Mouse (Mus musculus) heart, embryonic 14.5 days (tissue): ENCODE results near the gene Gm973. TPM values are rescaled to one million over a fixed set of nuclear protein-coding genes. Genes with fewer than 3 reads are reported as not detected.

Experiments
- ATAC-seq: fragments of 200-750 bp; cut with Nextera tagmentation; 2 replicates; pipeline ENCODE4 v1.8.0; 2017; ENCODE audit warnings: low read depth, moderate TSS enrichment; ENCODE audit not compliant: insufficient number of reproducible peaks, insufficient read depth, low FRiP score
- H3K27ac ChIP-seq, 2 experiments: fragments of 200-500 bp in 1 of 2; fragments of 300-500 bp in 1 of 2; sonication (generic) in 1 of 2; replicated peaks in 1 of 2; 2 replicates each; pipeline ENCODE4 v1.5.1; 2012 to 2014; ENCODE audit warnings: low read depth in 2 of 2, low read length in 2 of 2, control low read depth in 1 of 2, mild to moderate bottlenecking in 1 of 2, mixed read lengths in 1 of 2; ENCODE audit not compliant: control insufficient read depth in 1 of 2, insufficient read depth in 1 of 2
- H3K27me3 ChIP-seq: fragments of 300-500 bp; sonication (generic); 2 replicates; pipeline ENCODE4 v1.6.1; 2014; ENCODE audit warnings: mild to moderate bottlenecking, low read length, control low read depth; ENCODE audit not compliant: control insufficient read depth, insufficient read depth
- H3K36me3 ChIP-seq: fragments of 300-500 bp; sonication (generic); 2 replicates; pipeline ENCODE4 v1.6.1; 2014; ENCODE audit warnings: mild to moderate bottlenecking, control low read depth, low read length, mixed read lengths; ENCODE audit not compliant: control insufficient read depth, insufficient read depth
- H3K4me1 ChIP-seq, 2 experiments: fragments of 200-500 bp in 1 of 2; fragments of 300-500 bp in 1 of 2; sonication (generic) in 1 of 2; 2 replicates each; pipeline ENCODE4 v1.6.1; 2012 to 2014; ENCODE audit warnings: low read length in 2 of 2, control low read depth in 1 of 2, mixed read lengths in 1 of 2; ENCODE audit not compliant: control insufficient read depth in 2 of 2, insufficient read depth in 2 of 2
- H3K4me2 ChIP-seq: fragments of 300-500 bp; sonication (generic); 2 replicates; pipeline ENCODE4 v1.6.1; 2014; ENCODE audit warnings: mild to moderate bottlenecking, low read length
- H3K4me3 ChIP-seq, 2 experiments: fragments of 200-500 bp in 1 of 2; fragments of 300-500 bp in 1 of 2; sonication (generic) in 1 of 2; 2 replicates each; pipeline ENCODE4 v1.5.1; 2012 to 2014; ENCODE audit warnings: low read length in 2 of 2, mild to moderate bottlenecking in 2 of 2, control low read depth in 1 of 2, low read depth in 1 of 2, moderate library complexity in 1 of 2; ENCODE audit not compliant: control insufficient read depth in 1 of 2, insufficient read depth in 1 of 2
- H3K9ac ChIP-seq: fragments of 300-500 bp; sonication (generic); 2 replicates; pipeline ENCODE4 v1.6.1; 2014; ENCODE audit warnings: mild to moderate bottlenecking, low read length
- H3K9me3 ChIP-seq: fragments of 300-500 bp; sonication (generic); 2 replicates; pipeline ENCODE4 v1.6.1; 2016; ENCODE audit warnings: low read length, control low read depth; ENCODE audit not compliant: control insufficient read depth
- WGBS: fragments of 180-500 bp; shearing (Covaris S2); extraction: QIAGEN DNeasy Blood & Tissue Kit; methylation state at CpG from one replicate; pipeline ENCODE4 v1.1.7; 2014; 5-methylcytosine and 5-hydroxymethylcytosine counted together
- polyA plus RNA-seq: library from polyadenylated mRNA; unstranded; fragments of >200 nt; fragmentation: Nextera tagmentation; extraction: Ambion mirVana; gene quantifications from 2 replicates; pipeline ENCODE4 v1.2.1, GENCODE M21; 2014

Gene Gm973
- polyA plus RNA-seq, 1 experiment from 2014 or later: not detected

DNA sequence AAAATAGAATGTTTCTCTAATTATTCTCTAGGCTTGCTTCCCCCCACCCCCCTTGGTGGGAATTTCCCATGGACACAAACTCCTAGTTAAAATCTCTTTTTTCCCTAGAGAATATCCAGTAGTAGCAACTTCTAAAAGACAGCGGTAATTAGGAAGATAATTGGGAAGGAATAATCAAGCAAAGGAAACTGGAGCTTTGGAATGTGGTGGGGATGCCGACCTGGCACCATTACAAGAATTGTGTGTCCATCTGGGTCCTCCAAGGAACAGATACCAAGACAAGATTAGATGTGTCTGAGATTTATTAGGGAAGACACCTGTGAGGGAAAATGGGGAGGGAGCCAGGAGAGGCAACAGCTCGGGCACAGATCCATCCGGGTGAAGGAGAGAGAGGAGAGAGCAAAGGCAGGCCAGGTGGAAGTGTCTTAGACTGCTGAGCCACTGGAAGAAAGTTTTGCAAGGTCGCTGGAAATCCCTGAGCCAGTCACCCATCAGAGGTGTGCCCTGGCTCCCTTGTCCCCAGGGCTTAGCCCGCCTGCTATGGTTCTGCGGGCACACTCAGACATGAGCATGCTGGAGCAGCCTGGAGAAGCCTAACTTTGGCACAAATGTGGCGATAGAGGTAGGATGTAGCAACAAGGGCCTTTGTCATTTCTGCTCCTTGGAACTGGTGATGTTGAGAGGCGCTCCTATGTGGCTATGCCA lies 4.3 kb upstream of the Gm973 start:
- H3K9ac ChIP-seq: no peak overlapping the region
- ATAC-seq: no peak
- no peaks in the 10 kb centered on the region for H3K9me3 ChIP-seq
- no peak overlapping the region for H3K4me3 ChIP-seq
- peaks cover 8 to 11% of the 10 kb centered on the region in 2 experiments for H3K4me1 ChIP-seq
- no peak overlapping the region for H3K27ac ChIP-seq
- H3K27me3 ChIP-seq: no peaks in the 10 kb centered on the region
- H3K4me2 ChIP-seq: no peak overlapping the region
- no peaks in the 10 kb centered on the region for H3K36me3 ChIP-seq
- 68% methylated on average over 9 of the region's 9 CpGs for WGBS

GRCm38 (mm10) chr1:59520226-59520837 lies 4.3 kb downstream of the Gm973 start:
- H3K36me3 ChIP-seq: no peaks in the 10 kb centered on the region
- no peak for ATAC-seq

DNA sequence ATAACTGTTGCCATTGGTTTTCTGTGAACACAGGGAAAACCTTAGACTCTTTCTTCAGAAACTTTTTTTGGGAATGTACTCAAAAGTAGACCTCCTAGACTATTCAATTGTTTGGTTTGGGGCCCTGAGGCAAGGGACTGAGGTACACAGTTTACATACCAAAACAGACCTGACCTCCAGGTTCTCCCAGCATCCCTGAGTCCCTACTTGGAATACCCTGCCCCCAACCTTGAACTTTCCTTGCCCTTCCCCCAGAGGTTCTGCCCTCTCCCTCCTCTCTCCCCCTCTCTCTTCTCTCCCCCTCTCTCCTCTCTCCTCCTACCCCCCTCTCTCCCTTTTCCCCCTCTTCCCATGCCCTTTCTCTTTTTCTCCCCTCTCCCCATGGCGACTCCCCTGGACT lies 6.4 kb downstream of the Gm973 start:
- WGBS: 40% methylated on average over 1 of the region's 1 CpGs

More at GRCm38 (mm10) chr1:59520226-59520837, 4.3 kb downstream of the Gm973 start:
- Histone ChIP-seq H3K27ac (no peak overlapping the region), H3K4me2 (no peak overlapping the region), H3K4me1 (peaks cover 8 to 15% of the 10 kb centered on the region in 2 experiments), H3K4me3 (no peak overlapping the region), H3K9ac (no peak overlapping the region), H3K27me3 (peaks cover 3% of the 10 kb centered on the region; the same call in 1 of the 2 replicates), H3K9me3 (no peaks in the 10 kb centered on the region)
- 44% methylated on average over 11 of the region's 11 CpGs for WGBS

DNA sequence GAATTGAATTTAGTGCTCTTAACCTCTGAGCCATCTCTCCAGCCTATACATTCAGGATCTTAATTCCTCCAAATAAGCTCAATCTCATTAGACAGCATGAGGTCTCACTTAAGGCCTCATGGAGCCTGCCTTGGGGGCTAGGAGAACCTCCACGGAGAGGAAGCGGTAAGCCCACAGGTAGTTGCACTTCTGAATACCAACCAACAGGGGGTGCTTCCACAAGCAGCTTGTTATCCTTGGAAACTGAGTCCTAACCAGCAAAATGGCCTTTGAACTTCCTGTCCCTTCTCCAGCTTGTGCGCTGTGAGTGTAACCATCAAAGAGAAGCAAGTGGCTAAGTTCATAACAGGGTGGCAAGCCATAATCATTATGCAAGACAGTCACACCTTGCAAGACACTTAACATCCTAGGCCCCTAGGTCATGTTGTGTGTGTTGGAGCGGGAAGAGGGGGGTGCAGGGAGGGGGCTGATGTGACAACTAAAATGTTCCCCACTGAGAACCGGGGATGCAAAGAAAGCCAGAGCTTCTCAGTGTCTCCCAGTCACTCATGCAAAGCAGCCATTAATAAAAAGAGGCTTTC lies 7.4 kb downstream of the Gm973 start:
- Histone ChIP-seq H3K9me3 (no peaks in the 10 kb centered on the region), H3K9ac (no peak overlapping the region), H3K4me3 (no peak overlapping the region), H3K4me1 (peaks cover 0 to 7% of the 10 kb centered on the region in 2 experiments; a peak in 1 of 4 replicates), H3K4me2 (no peak overlapping the region), H3K36me3 (no peaks in the 10 kb centered on the region), H3K27me3 (no peaks in the 10 kb centered on the region), H3K27ac (no peak overlapping the region)
- no peak for ATAC-seq
- WGBS: 62% methylated on average over 5 of the region's 5 CpGs

More for the DNA sequence above, 6.4 kb downstream of the Gm973 start:
- Histone ChIP-seq H3K27ac (no peak overlapping the region), H3K27me3 (no peaks in the 10 kb centered on the region), H3K4me2 (no peak overlapping the region), H3K9ac (no peak overlapping the region), H3K9me3 (no peaks in the 10 kb centered on the region), H3K4me3 (no peak overlapping the region), H3K4me1 (peaks cover 0 to 7% of the 10 kb centered on the region in 2 experiments; a peak in 1 of 4 replicates), H3K36me3 (no peaks in the 10 kb centered on the region)
- ATAC-seq: no peak

DNA sequence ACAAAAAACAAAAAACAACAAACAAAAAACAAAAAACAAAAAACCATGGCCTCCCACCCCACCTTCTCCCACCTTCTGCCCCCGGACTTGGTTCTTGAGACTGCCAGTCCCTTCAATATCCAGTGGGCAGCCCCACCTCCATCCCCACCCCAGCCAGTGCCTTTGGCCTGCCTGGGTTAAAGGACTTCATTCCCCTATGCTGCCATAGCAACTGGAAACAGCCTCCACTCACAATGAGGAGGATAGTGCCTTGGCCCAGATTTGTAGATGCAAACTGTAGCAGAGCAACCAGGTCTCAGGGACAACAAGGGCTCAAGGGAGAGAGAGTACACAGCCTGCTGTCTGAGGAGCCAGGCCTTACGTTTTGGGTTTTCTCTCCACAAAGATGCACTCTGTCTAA lies 8.0 kb downstream of the Gm973 start:
- 65% methylated on average over 2 of the region's 2 CpGs for WGBS
- Histone ChIP-seq H3K4me2 (no peak overlapping the region), H3K27me3 (no peaks in the 10 kb centered on the region), H3K4me3 (no peak overlapping the region), H3K27ac (no peak overlapping the region), H3K9me3 (no peaks in the 10 kb centered on the region), H3K9ac (no peak overlapping the region), H3K36me3 (no peaks in the 10 kb centered on the region), H3K4me1 (peaks cover 0 to 7% of the 10 kb centered on the region in 2 experiments; a peak in 1 of 4 replicates)
- ATAC-seq: no peak

- Histone ChIP-seq H3K27ac (no peak overlapping the region), H3K4me3 (no peak overlapping the region), H3K4me2 (no peak overlapping the region), H3K4me1 (peaks cover 0 to 7% of the 10 kb centered on the region in 2 experiments; a peak in 1 of 4 replicates), H3K9me3 (no peaks in the 10 kb centered on the region), H3K27me3 (no peaks in the 10 kb centered on the region), H3K9ac (no peak overlapping the region), H3K36me3 (no peaks in the 10 kb centered on the region)
- WGBS: 65% methylated on average over 3 of the region's 3 CpGs
- ATAC-seq: no peak
Observed at GRCm38 (mm10) chr1:59524759-59525158, 8.7 kb downstream of the Gm973 start.

DNA sequence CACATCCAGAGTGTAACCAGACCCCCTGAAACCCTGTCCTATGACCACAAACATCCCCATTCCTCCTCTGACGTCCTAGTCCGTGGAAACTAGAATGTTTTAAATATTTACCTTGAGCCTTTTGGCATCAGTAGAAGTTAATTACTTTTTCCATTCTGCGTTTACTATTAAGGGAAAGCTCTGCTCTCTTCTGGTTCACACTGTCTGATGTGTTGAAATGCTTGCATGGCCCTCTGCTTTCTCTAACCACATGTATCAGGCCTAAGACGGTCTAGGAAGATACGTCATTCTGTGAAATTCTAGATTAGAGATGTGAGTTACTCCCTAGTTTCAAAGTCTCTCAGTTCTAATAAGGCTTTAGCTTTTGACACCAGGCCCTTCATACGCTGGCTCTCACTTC lies 11.2 kb downstream of the Gm973 start:
- Histone ChIP-seq H3K4me2 (no peak overlapping the region), H3K4me1 (no peaks in the 10 kb centered on the region), H3K9me3 (no peaks in the 10 kb centered on the region), H3K36me3 (no peaks in the 10 kb centered on the region), H3K4me3 (no peak overlapping the region), H3K27ac (no peak overlapping the region), H3K9ac (no peak overlapping the region), H3K27me3 (no peaks in the 10 kb centered on the region)
- 70% methylated on average over 6 of the region's 6 CpGs for WGBS
- ATAC-seq: no peak
